Mouse (Mus musculus) telencephalon, adult 2 months (tissue): ENCODE measurements around the gene Syngap1.
"Not testable (repeated sequence)": the region's sequence is repeated elsewhere in the genome, so short reads cannot be mapped to it uniquely, and the experiment has no call there.

Experiments
- DNase-seq: peaks from one replicate; pipeline ENCODE4 v3.0.0-alpha.2; 2011; ENCODE audit warnings: low read depth, low spot score

Gene Syngap1

GRCm38 (mm10) chr17:26956309-26956708, 15.3 kb downstream of the Syngap1 start:
- no peak for DNase-seq

GRCm38 (mm10) chr17:26956895-26957294, 15.8 kb downstream of the Syngap1 start:
- no peak for DNase-seq

- DNase-seq: no peak
These were observed 16.8 kb downstream of the Syngap1 start for GRCm38 (mm10) chr17:26957872-26958271.

GRCm38 (mm10) chr17:26958880-26959279, 17.8 kb downstream of the Syngap1 start:
- no peak for DNase-seq

- no peak for DNase-seq
These were observed 18.8 kb downstream of the Syngap1 start for GRCm38 (mm10) chr17:26959815-26960214.

- no peak for DNase-seq
These were observed 20.7 kb downstream of the Syngap1 start for GRCm38 (mm10) chr17:26961572-26962240.

- DNase-seq: no peak
These were observed 25.9 kb downstream of the Syngap1 start for GRCm38 (mm10) chr17:26966993-26967392.

GRCm38 (mm10) chr17:26967477-26967876, 26.4 kb downstream of the Syngap1 start:
- no peak for DNase-seq

GRCm38 (mm10) chr17:26968200-26968611, 27.2 kb downstream of the Syngap1 start:
- DNase-seq: no peak

GRCm38 (mm10) chr17:26969257-26969656, 28.2 kb downstream of the Syngap1 start:
- no peak for DNase-seq

GRCm38 (mm10) chr17:26970221-26970620, 29.2 kb downstream of the Syngap1 start:
- no peak for DNase-seq

- no peak for DNase-seq
These were observed 30.3 kb downstream of the Syngap1 start for GRCm38 (mm10) chr17:26971247-26971905.

GRCm38 (mm10) chr17:26972107-26972506, 31.1 kb downstream of the Syngap1 start:
- DNase-seq: no peak

GRCm38 (mm10) chr17:26972703-26973574, 31.9 kb downstream of the Syngap1 start, which contains the start of gene Zbtb9:
Zbtb9 (plus strand) TSS chr17:26973167.
- peak; percentile 93 for DNase-seq

- no peak for DNase-seq
These were observed 33.5 kb downstream of the Syngap1 start for GRCm38 (mm10) chr17:26974547-26974946.

GRCm38 (mm10) chr17:26975415-26975814, 34.4 kb downstream of the Syngap1 start:
- DNase-seq: no peak

- DNase-seq: not testable (repeated sequence)
These were observed 36.3 kb downstream of the Syngap1 start for GRCm38 (mm10) chr17:26977354-26977753.

- no peak for DNase-seq
These were observed 38.4 kb downstream of the Syngap1 start for GRCm38 (mm10) chr17:26979426-26979825.

- DNase-seq: no peak
These were observed 40.0 kb downstream of the Syngap1 start for GRCm38 (mm10) chr17:26981050-26981449.

- no peak for DNase-seq
These were observed 42.3 kb downstream of the Syngap1 start for GRCm38 (mm10) chr17:26983382-26983781.

GRCm38 (mm10) chr17:26985503-26986179, 44.6 kb downstream of the Syngap1 start:
- no peak for DNase-seq

- no peak for DNase-seq
These were observed 49.5 kb downstream of the Syngap1 start for GRCm38 (mm10) chr17:26990521-26990920.
